Mouse (Mus musculus) v-Abl transformed pro-B cells (cell line): ENCODE results near the gene Supt6.
"Not testable (repeated sequence)": the region's sequence is repeated elsewhere in the genome, so short reads cannot be mapped to it uniquely, and the experiment has no call there.

Source experiments
- in situ Hi-C, 2 experiments: fragments of 400-800 bp; cut with MboI; formaldehyde crosslinking; loops; one replicate each; pipeline ENCODE4 v1.15.1; 2025; ENCODE audit not compliant: unreplicated experiment in 2 of 2

Gene Supt6

GRCm38 (mm10) chr11:78184702-78185101, 61.1 kb downstream of the Supt6 start:
- in situ Hi-C loops = not testable (repeated sequence)

GRCm38 (mm10) chr11:78183884-78184514, 61.8 kb downstream of the Supt6 start:
- in situ Hi-C loops = no loop called here

- in situ Hi-C loops = no loop called here
These were observed 62.6 kb downstream of the Supt6 start, which contains the start of gene Rpl23a for GRCm38 (mm10) chr11:78182961-78183844. Gene Rpl23a (minus strand): TSS chr11:78183584.

GRCm38 (mm10) chr11:78182450-78182849, 63.3 kb downstream of the Supt6 start:
- in situ Hi-C loops = no loop called here

DNA sequence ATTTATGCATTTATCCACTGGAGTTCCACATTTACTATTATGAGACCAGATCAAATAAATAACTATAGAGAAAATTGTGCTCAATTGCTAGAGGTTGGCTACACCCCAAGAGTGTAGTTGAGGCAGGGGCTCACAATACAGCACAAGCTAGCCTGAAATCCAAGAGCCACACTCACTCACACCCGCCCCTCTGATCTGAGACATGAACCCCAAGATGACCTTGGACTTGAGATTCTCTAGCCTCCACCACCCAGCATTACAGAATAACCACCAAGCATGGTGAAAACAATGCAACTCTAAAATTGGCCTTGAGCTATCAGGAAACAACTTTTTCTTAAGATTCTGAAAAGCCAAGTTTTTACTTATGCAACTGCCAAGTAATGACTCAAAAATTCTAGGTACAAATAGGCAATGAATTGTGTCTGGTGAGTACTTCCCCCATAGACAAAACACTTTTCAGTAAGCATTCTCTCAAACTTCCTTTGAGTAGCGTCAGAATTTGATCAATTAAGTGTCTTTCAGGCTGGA, 63.9 kb downstream of the Supt6 start:
- in situ Hi-C loops = no loop called here

GRCm38 (mm10) chr11:78180081-78180761, 65.6 kb downstream of the Supt6 start:
- in situ Hi-C loops = no loop called here

DNA sequence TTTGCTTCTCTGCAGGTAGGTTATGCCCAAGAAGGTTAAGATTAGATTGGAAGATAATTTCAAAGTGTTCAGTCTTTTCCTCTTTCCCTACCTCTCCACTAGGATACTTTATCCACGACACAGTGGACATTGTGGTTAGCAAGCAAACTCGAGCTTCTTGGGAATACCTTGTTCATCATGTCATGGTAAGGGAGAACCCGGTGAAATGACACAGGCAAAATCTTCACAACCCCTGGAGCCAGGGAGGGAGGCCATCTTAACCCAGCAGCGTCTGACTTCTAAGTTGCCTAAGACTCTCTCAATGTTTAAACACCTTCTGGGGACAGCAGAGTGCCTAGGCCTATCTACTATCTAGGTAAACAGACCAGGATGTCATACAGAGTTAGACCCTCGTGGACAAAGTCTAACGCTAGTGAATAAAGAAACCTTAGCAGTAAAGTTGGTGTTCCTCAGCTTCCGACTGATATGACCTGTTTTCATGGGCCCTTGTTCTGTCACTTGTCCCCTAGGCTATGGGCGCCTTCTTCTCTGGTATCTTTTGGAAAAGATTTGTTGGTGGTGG, 66.3 kb downstream of the Supt6 start:
- in situ Hi-C loops = loop anchor here (5.0 to 10.0 kb wide), 6 partner anchors 122 to 355 kb away; partner anchors contain the start of gene Phf12 (in 1 of the 2)

- in situ Hi-C loops = loop anchor here (5.0 to 10.0 kb wide), 6 partner anchors 122 to 354 kb away; partner anchors contain the start of gene Phf12 (in 1 of the 2)
These were observed 66.8 kb downstream of the Supt6 start for GRCm38 (mm10) chr11:78178859-78179437.

DNA sequence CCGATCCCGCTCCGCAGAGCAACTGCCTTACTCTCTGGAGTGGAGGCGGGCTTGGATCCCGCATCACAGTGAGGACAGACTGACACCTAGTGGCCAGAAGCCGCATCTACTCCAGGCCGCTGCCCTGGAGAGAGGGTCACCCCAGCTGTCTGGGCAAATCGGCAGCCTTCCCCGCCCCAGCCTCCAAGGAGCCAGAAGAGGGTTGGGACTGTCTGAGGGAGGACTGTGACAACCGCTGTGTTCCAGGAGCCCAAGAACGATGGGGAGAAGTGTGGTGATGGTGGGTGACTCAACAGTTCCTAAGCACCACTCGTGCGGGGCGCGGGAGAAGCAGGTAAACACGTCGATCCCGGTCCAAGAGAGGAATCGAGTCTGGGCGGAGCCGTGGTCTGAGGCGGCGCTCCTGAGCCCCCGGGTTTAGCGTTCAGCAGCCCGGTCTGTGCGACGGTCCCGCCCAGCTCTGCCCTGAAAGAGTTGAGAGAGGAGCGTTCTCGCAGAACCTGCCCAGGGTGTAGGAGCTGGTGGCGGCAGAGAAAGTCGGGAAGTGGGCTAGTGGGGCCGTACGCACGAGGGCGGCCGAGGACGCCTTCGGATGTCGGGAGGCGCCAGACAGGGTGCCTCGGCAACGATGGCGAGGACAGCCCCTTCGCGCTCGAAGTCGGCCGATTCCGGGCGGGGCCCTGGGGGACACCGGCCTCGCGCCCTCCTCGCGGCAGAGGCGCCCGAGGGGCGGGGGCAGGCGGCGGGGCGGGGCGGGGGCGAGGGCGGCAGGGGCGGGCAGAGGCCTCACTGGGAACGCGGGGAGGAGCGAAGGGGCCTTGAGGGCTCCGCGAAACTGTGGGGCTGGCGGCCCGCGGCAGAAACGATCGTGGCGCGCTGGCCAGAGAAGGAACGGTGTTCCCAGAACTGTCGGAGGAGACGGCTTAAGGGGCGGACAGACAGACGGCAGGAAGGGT, 67.6 kb downstream of the Supt6 start:
- in situ Hi-C loops = loop anchor here (5.0 to 10.0 kb wide), 6 partner anchors 121 to 353 kb away; partner anchors contain the start of gene Phf12 (in 1 of the 2)

GRCm38 (mm10) chr11:78177437-78177836, 68.3 kb downstream of the Supt6 start:
- in situ Hi-C loops = loop anchor here (5.0 to 10.0 kb wide), 6 partner anchors 120 to 353 kb away; partner anchors contain the start of gene Phf12 (in 1 of the 2)

GRCm38 (mm10) chr11:78176905-78177331, 68.9 kb downstream of the Supt6 start:
- in situ Hi-C loops = loop anchor here (5.0 to 10.0 kb wide), 6 partner anchors 120 to 352 kb away; partner anchors contain the start of gene Phf12 (in 1 of the 2)

DNA sequence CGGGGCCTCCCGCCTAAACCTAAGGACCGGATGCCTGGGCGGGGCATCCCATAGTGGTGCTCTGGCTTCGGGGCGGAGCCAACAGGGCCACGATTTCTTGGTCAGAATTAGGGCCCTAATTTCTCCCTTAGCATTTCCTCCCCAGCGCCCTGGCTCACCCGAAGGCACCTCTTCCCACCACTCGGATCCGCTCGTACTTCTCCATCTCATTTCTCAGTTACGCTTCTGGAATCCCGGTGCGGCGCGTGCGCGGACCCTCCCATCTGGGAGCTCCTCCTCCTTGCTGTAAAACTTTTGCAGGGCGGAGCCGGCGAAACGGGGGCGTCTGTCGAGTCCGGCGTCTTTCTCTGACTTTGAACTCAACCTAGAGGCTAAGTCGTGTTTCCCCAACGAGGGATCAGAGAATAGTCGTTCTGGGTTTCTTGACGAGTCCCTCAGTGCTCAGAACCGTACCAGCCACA, 69.4 kb downstream of the Supt6 start, which contains the start of the genes Nek8 and Tlcd1:
Gene Nek8 (minus strand): TSS at position 274 of the 461 bp plus-strand sequence.
Gene Tlcd1 (plus strand): TSS at position 310 of the 461 bp plus-strand sequence.
- in situ Hi-C loops = loop anchor here (5.0 to 10.0 kb wide), 6 partner anchors 119 to 352 kb away; partner anchors contain the start of gene Phf12 (in 1 of the 2)

DNA sequence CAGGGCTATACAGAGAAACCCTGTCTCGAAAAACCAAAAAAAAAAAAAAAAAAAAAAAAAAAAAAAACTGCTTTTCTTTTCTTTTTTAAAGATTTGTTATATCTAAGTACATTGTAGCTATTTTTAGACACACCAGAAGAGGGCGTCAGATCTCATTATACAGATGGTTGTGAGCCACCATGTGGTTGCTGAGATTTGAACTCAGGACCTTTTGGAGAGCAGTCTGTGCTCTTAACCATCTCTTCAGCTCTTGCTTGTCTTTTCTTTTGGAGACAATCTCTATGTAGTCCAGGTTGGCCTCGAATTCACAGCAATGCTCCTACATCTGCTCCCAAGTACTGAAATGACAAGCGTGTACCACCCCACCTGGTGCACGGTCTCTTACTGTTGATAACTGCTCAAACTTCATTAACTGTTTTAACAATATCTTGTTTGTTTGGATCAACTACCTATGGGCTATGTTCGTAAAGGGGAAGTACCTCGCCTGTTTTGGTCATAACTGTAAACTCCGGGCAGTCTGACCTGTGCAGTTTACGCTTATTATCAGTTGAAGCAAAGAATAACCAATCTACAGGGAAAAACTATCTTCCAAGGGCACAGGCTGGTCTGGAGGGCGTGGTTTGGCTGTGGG, 69.9 kb downstream of the Supt6 start:
- in situ Hi-C loops = loop anchor here (5.0 to 10.0 kb wide), 6 partner anchors 119 to 351 kb away; partner anchors contain the start of gene Phf12 (in 1 of the 2)

- in situ Hi-C loops = loop anchor here (5.0 to 10.0 kb wide), 2 partner anchors 117 to 350 kb away; no protein-coding TSS in a partner anchor
These were observed 71.3 kb downstream of the Supt6 start for GRCm38 (mm10) chr11:78174506-78174905.

DNA sequence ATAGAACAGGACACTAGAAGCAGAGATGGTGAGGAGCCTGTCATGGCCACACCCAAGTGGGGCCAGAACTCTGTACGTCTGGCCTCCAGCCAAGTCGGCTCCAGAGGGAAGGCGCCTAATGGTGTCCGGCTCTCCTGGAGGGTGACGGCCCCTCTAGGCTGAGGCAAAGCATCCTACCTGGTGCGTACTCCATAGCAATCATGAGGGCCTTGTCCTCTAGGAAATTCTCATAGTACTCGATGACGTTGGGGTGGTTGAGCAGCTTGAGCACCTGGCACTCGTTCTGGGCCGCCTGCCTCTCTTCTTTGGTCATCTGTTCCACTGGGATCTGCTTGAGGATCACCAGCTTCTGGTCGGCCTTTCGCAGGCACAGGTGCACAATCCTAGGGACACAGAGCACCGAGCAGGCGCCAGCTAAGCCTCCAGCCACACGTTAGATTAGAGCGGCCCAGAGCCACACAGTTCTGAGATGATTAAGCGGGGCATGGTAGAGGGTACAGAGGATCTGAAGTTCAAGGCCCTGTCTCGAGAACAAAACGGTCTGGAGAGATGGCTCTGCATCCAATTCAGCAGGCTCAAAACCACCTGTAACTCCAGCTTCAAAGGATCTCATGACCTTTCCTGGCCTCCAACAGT, 72.9 kb downstream of the Supt6 start:
- in situ Hi-C loops = loop anchor here (5.0 to 10.0 kb wide), 2 partner anchors 116 to 348 kb away; no protein-coding TSS in a partner anchor

DNA sequence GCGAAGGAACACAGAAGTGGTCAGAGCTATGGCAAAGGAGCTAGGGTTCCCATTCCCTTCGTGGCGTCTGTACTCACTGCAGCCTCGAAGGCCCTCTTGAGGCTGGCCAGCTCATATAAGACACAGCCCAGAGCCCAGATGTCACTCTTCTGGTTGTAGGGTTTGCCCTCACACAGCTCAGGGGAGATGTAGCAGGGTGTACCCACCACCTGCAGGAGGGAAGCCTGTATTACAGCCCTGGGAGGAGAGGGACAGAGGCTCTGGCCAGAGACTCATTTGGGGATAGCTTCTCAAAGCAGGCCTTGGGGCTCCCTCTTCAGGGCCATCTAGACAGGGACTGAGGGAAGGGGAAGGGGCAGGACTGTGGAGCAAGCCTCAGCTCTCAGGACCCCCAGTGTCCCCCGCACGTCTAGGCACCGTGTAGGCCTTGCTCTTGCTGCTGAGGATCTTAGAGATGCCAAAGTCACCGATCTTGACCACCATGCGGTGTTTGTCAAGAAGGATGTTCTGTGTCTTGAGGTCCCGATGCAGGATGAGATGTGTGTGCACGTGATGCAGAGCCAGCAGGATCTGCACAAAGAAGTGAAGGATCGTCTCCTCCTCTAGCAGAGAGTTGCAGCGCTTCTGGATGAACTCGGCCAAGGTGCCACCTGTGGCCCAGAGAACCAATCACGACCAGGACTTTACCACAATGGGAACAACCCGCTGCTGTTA, 73.6 kb downstream of the Supt6 start:
- in situ Hi-C loops = loop anchor here (5.0 to 10.0 kb wide), 2 partner anchors 115 to 347 kb away; no protein-coding TSS in a partner anchor
